Mouse (Mus musculus) left cerebral cortex, postnatal 14 days (tissue): ENCODE measurements around the gene Adamtsl2. TPM values are rescaled to one million over a fixed set of nuclear protein-coding genes. Genes with fewer than 3 reads are reported as not detected.

Experiments
- DNase-seq, 2 experiments: peaks; one replicate each; pipeline ENCODE4 v3.0.0; 2021 to 2022; ENCODE audit warnings: low spot score in 2 of 2, mixed read lengths in 1 of 2
- intact Hi-C: fragments of 180-260 bp; cut with DNase I; formaldehyde crosslinking; loops from one replicate; pipeline ENCODE4 v1.15.1; 2025
- total RNA-seq, 2 experiments: library from RNA; stranded (reverse); gene quantifications; 2 replicates each; pipeline ENCODE4 v1.2.3; 2021

Adamtsl2 gene
- total RNA-seq, 2 experiments from 2014 or later, result 27.4 to 29.3 TPM

- peak; percentile 57 to 59 for DNase-seq
- intact Hi-C loops, result no loop called here
Observed at GRCm38 (mm10) chr2:27144957-27145356, 65.8 kb downstream of the Adamtsl2 start.

- intact Hi-C loops, result no loop called here
- DNase-seq, result no peak
Observed at GRCm38 (mm10) chr2:27146840-27147239, 67.7 kb downstream of the Adamtsl2 start.

GRCm38 (mm10) chr2:27149457-27149856 is 70.3 kb downstream of the Adamtsl2 start:
- no peak for DNase-seq
- intact Hi-C loops, result no loop called here

GRCm38 (mm10) chr2:27154466-27155185 is 75.4 kb downstream of the Adamtsl2 start:
- no peak for DNase-seq
- intact Hi-C loops, result no loop called here

- DNase-seq, result no peak
- intact Hi-C loops, result no loop called here
Observed at GRCm38 (mm10) chr2:27156596-27156995, 77.4 kb downstream of the Adamtsl2 start.

Other genes starting within 250 kb of the Adamtsl2 start
- gene Abo, start 214.4 kb upstream of the Adamtsl2 start, total RNA-seq, result not detected
- 10 to 100 TPM; 26.4 to 27.5 TPM for gene Surf6, start 176.5 kb upstream of the Adamtsl2 start, total RNA-seq
- gene Med22, start 168.7 kb upstream of the Adamtsl2 start, total RNA-seq, result 10 to 100 TPM; 45.2 to 46.5 TPM
- gene Rpl7a, start 168.6 kb upstream of the Adamtsl2 start, total RNA-seq, result 100 to 1,000 TPM; 255 to 280 TPM
- gene Surf2, start 163.0 kb upstream of the Adamtsl2 start, total RNA-seq, result 10 to 100 TPM; 30.8 to 38.9 TPM
- gene Surf1, start 162.8 kb upstream of the Adamtsl2 start, total RNA-seq, result 10 to 100 TPM; 82.5 to 87.3 TPM
- gene Surf4, start 145.5 kb upstream of the Adamtsl2 start, total RNA-seq, result 10 to 100 TPM; 59.8 to 60.8 TPM
- gene Stkld1, start 145.3 kb upstream of the Adamtsl2 start, total RNA-seq, result under 1 TPM; 0.15 TPM
- 10 to 100 TPM; 49.8 to 58.4 TPM for gene Rexo4, start 115.0 kb upstream of the Adamtsl2 start, total RNA-seq
- gene Adamts13, start 106.0 kb upstream of the Adamtsl2 start, total RNA-seq, result 1 to 10 TPM; 2.0 to 2.7 TPM
- 10 to 100 TPM; 50.4 to 51.0 TPM for gene Cacfd1, start 69.5 kb upstream of the Adamtsl2 start, total RNA-seq
- 10 to 100 TPM; 44.8 to 49.1 TPM for gene Slc2a6, start 51.4 kb upstream of the Adamtsl2 start, total RNA-seq
- 1 to 10 TPM in 1 of 2 experiments, under 1 TPM in 1; 0.92 to 1.1 TPM for gene Mymk, start 7.2 kb upstream of the Adamtsl2 start, total RNA-seq
- gene Fam163b, start 63.1 kb downstream of the Adamtsl2 start, total RNA-seq, result 100 to 1,000 TPM; 142 to 143 TPM
- 1 to 10 TPM; 1.3 to 1.8 TPM for gene Dbh, start 85.9 kb downstream of the Adamtsl2 start, total RNA-seq
- 10 to 100 TPM; 11.1 to 12.9 TPM for gene Sardh, start 169.0 kb downstream of the Adamtsl2 start, total RNA-seq